Mouse (Mus musculus) stomach, postnatal 0 days (tissue): ENCODE data around the gene Dusp22. TPM values are rescaled to one million over a fixed set of nuclear protein-coding genes. Genes with fewer than 3 reads are reported as not detected.

Experiments
- ATAC-seq: fragments of 200-750 bp; cut with Nextera tagmentation; 2 replicates; pipeline ENCODE4 v1.8.0; 2017; ENCODE audit not compliant: low FRiP score, low TSS enrichment
- DNase-seq: peaks from one replicate; pipeline ENCODE4 v3.0.0-alpha.2; 2016; ENCODE audit warnings: low spot score
- H3K27ac ChIP-seq: fragments of 300-500 bp; sonication (generic); replicated peaks from 2 replicates; pipeline ENCODE4 v1.5.1; 2014; ENCODE audit warnings: mild to moderate bottlenecking, control low read depth
- H3K27me3 ChIP-seq: fragments of 300-500 bp; sonication (generic); 2 replicates; pipeline ENCODE4 v1.6.1; 2014; ENCODE audit warnings: low read length; ENCODE audit not compliant: control insufficient read depth, insufficient read depth
- H3K36me3 ChIP-seq: fragments of 300-500 bp; sonication (generic); 2 replicates; pipeline ENCODE4 v1.6.1; 2014; ENCODE audit warnings: low read length, mixed read lengths; ENCODE audit not compliant: control insufficient read depth, insufficient read depth
- H3K4me1 ChIP-seq: fragments of 300-500 bp; sonication (generic); replicated peaks from 2 replicates; pipeline ENCODE4 v1.6.1; 2014; ENCODE audit warnings: antibody characterized with exemption; ENCODE audit not compliant: control insufficient read depth, insufficient read depth
- H3K4me2 ChIP-seq: fragments of 300-500 bp; sonication (generic); replicated peaks from 2 replicates; pipeline ENCODE4 v1.6.1; 2014; ENCODE audit warnings: low read depth, mild to moderate bottlenecking, control low read depth, moderate library complexity
- H3K4me3 ChIP-seq: fragments of 300-500 bp; sonication (generic); 2 replicates; pipeline ENCODE4 v1.5.1; 2014; ENCODE audit warnings: low read depth, low read length, control low read depth
- H3K9ac ChIP-seq: fragments of 300-500 bp; sonication (generic); 2 replicates; pipeline ENCODE4 v1.6.1; 2014; ENCODE audit warnings: mild to moderate bottlenecking, low read length, control low read depth, mixed read lengths
- H3K9me3 ChIP-seq: fragments of 300-500 bp; sonication (generic); 2 replicates; pipeline ENCODE4 v1.6.1; 2016; ENCODE audit warnings: low read length; ENCODE audit not compliant: control insufficient read depth
- CTCF ChIP-seq: IDR thresholded peaks from 2 replicates; pipeline ENCODE4 v1.5.1; 2016; ENCODE audit warnings: antibody characterized with exemption, low read depth, mild to moderate bottlenecking, moderate library complexity
- EP300 ChIP-seq: optimal IDR thresholded peaks from 2 replicates; pipeline ENCODE3; 2016; ENCODE audit warnings: antibody characterized with exemption
- WGBS: fragments of 180-500 bp; shearing (Covaris S2); extraction: QIAGEN DNeasy Blood & Tissue Kit; methylation state at CpG from one replicate; pipeline ENCODE4 v1.1.7; 2014; 5-methylcytosine and 5-hydroxymethylcytosine counted together
- polyA plus RNA-seq: library from polyadenylated mRNA; unstranded; fragments of >200 nt; fragmentation: Nextera tagmentation; extraction: Ambion mirVana; gene quantifications from 2 replicates; pipeline ENCODE4 v1.2.1, GENCODE M21; 2015

The Dusp22 gene
- 49.2 and 51.4 TPM in 2 replicates for polyA plus RNA-seq

- DNase-seq: peak; percentile 85
- Histone ChIP-seq H3K36me3 (no peaks in the 10 kb centered on the region), H3K4me1 (no peaks in the 10 kb centered on the region), H3K27me3 (no peaks in the 10 kb centered on the region), H3K9me3 (no peaks in the 10 kb centered on the region), H3K9ac (peak within 1 kb of the TSS; percentile 80), H3K4me2 (peak within 1 kb of the TSS; percentile 75), H3K27ac (peak within 1 kb of the TSS; percentile 80), H3K4me3 (peak within 1 kb of the TSS; percentile 75)
- TF ChIP-seq EP300 (no peak), CTCF (no peak)
- 1% methylated on average over 55 of the region's 74 CpGs for WGBS
- ATAC-seq: peak; percentile 95
Measured at GRCm38 (mm10) chr13:30659613-30660505, at the start of gene Dusp22. TSS of gene Dusp22 (plus strand) at chr13:30659999.

- Histone ChIP-seq H3K36me3 (no peaks in the 10 kb centered on the region), H3K27me3 (no peaks in the 10 kb centered on the region), H3K4me3 (no peak overlapping the region), H3K4me2 (no peak overlapping the region), H3K4me1 (no peaks in the 10 kb centered on the region), H3K27ac (no peak overlapping the region), H3K9me3 (no peaks in the 10 kb centered on the region), H3K9ac (no peak overlapping the region)
- TF ChIP-seq CTCF (no peak), EP300 (no peak)
- 89% methylated on average over 6 of the region's 6 CpGs for WGBS
- DNase-seq (no peak), ATAC-seq (no peak)
Measured at GRCm38 (mm10) chr13:30612079-30612794, 47.6 kb upstream of the Dusp22 start.

- WGBS: 60% methylated on average over 3 of the region's 3 CpGs
- H3K27me3 ChIP-seq: no peaks in the 10 kb centered on the region
- TF ChIP-seq EP300 (no peak), CTCF (no peak)
- ATAC-seq (no peak), DNase-seq (no peak)
- no peaks in the 10 kb centered on the region for H3K36me3 ChIP-seq
- no peak overlapping the region for H3K9ac ChIP-seq
- H3K9me3 ChIP-seq: no peaks in the 10 kb centered on the region
- no peak overlapping the region for H3K4me2 ChIP-seq
- H3K4me3 ChIP-seq: no peak overlapping the region
- no peak overlapping the region for H3K27ac ChIP-seq
- H3K4me1 ChIP-seq: no peaks in the 10 kb centered on the region
Measured at GRCm38 (mm10) chr13:30619684-30620083, 40.1 kb upstream of the Dusp22 start.

GRCm38 (mm10) chr13:30628195-30629048 is 31.4 kb upstream of the Dusp22 start:
- Histone ChIP-seq H3K4me1 (no peaks in the 10 kb centered on the region), H3K9ac (no peak overlapping the region), H3K4me2 (no peak overlapping the region), H3K4me3 (no peak overlapping the region), H3K27ac (no peak overlapping the region), H3K9me3 (no peaks in the 10 kb centered on the region), H3K36me3 (no peaks in the 10 kb centered on the region), H3K27me3 (no peaks in the 10 kb centered on the region)
- ATAC-seq: no peak
- TF ChIP-seq EP300 (no peak), CTCF (no peak)
- WGBS: 47% methylated on average over 8 of the region's 8 CpGs
- DNase-seq: no peak

GRCm38 (mm10) chr13:30629794-30630410 is 29.9 kb upstream of the Dusp22 start:
- Histone ChIP-seq H3K9me3 (no peaks in the 10 kb centered on the region), H3K36me3 (no peaks in the 10 kb centered on the region), H3K4me3 (no peak overlapping the region), H3K27me3 (no peaks in the 10 kb centered on the region), H3K4me2 (no peak overlapping the region), H3K9ac (no peak overlapping the region), H3K27ac (no peak overlapping the region), H3K4me1 (no peaks in the 10 kb centered on the region)
- no peak for TF ChIP-seq CTCF
- TF ChIP-seq EP300: no peak
- no peak for DNase-seq
- 70% methylated on average over 10 of the region's 10 CpGs for WGBS
- ATAC-seq: no peak
